Mouse (Mus musculus) stomach, embryonic 14.5 days (tissue): ENCODE data around the gene Fam131c. TPM values are rescaled to one million over a fixed set of nuclear protein-coding genes. Genes with fewer than 3 reads are reported as not detected.
A peak's percentile ranks its signal among the peaks of the same experiment; 100 is the strongest.

Experiments
- ATAC-seq: fragments of 200-750 bp; cut with Nextera tagmentation; 2 replicates; pipeline ENCODE4 v1.8.0; 2017; ENCODE audit warnings: low read depth, moderate TSS enrichment; ENCODE audit not compliant: insufficient number of reproducible peaks, insufficient read depth, low FRiP score
- H3K27ac ChIP-seq: fragments of 300-500 bp; sonication (generic); 2 replicates; pipeline ENCODE4 v1.5.1; 2014; ENCODE audit warnings: mild to moderate bottlenecking, low read length, moderate library complexity, mixed read lengths
- H3K27me3 ChIP-seq: fragments of 300-500 bp; sonication (generic); 2 replicates; pipeline ENCODE4 v1.6.1; 2014; ENCODE audit warnings: low read length, control low read depth, mixed read lengths; ENCODE audit not compliant: control insufficient read depth, insufficient read depth
- H3K36me3 ChIP-seq: fragments of 300-500 bp; sonication (generic); 2 replicates; pipeline ENCODE4 v1.6.1; 2014; ENCODE audit warnings: mild to moderate bottlenecking, control low read depth, low read length, moderate library complexity, mixed read lengths; ENCODE audit not compliant: control insufficient read depth, insufficient read depth
- H3K4me1 ChIP-seq: fragments of 300-500 bp; sonication (generic); 2 replicates; pipeline ENCODE4 v1.6.1; 2014; ENCODE audit warnings: low read length, control low read depth, mixed read lengths; ENCODE audit not compliant: control insufficient read depth, insufficient read depth
- H3K4me2 ChIP-seq: fragments of 300-500 bp; sonication (generic); replicated peaks from 2 replicates; pipeline ENCODE4 v1.6.1; 2014; ENCODE audit warnings: low read depth, low read length, control low read depth
- H3K4me3 ChIP-seq: fragments of 300-500 bp; sonication (generic); 2 replicates; pipeline ENCODE4 v1.5.1; 2014; ENCODE audit warnings: low read depth, low read length, control low read depth
- H3K9ac ChIP-seq: fragments of 300-500 bp; sonication (generic); replicated peaks from 2 replicates; pipeline ENCODE4 v1.6.1; 2014; ENCODE audit warnings: low read depth, mild to moderate bottlenecking, control low read depth, low read length, moderate library complexity, mixed read lengths
- H3K9me3 ChIP-seq: fragments of 300-500 bp; sonication (generic); 2 replicates; pipeline ENCODE4 v1.6.1; 2016; ENCODE audit warnings: low read depth, low read length, control low read depth; ENCODE audit not compliant: control insufficient read depth
- WGBS: fragments of 180-500 bp; shearing (Covaris S2); extraction: QIAGEN DNeasy Blood & Tissue Kit; methylation state at CpG from one replicate; pipeline ENCODE4 v1.1.7; 2014; 5-methylcytosine and 5-hydroxymethylcytosine counted together
- polyA plus RNA-seq: library from polyadenylated mRNA; unstranded; fragments of >200 nt; fragmentation: Nextera tagmentation; extraction: Ambion mirVana; gene quantifications from 2 replicates; pipeline ENCODE4 v1.2.1, GENCODE M21; 2014

Fam131c gene
- polyA plus RNA-seq, 1 experiment from 2014 or later: 4.3 TPM

- Histone ChIP-seq H3K4me2 (no peak within 1 kb of the TSS), H3K9me3 (no peaks in the 10 kb centered on the region), H3K4me1 (peaks cover 19% of the 10 kb centered on the region), H3K27me3 (no peaks in the 10 kb centered on the region), H3K4me3 (no peak within 1 kb of the TSS), H3K9ac (0 out of 2 replicates have a peak within 1 kb of the TSS, but pooled peaks have one; percentile 3), H3K27ac (peak within 1 kb of the TSS; percentile 56), H3K36me3 (no peaks in the 10 kb centered on the region)
- ATAC-seq: no peak
- 52% methylated on average over 9 of the region's 9 CpGs for WGBS
Observed at GRCm38 (mm10) chr4:141420192-141420829, 52.3 kb downstream of the Fam131c start, which contains the start of gene Hspb7. Gene Hspb7, plus strand, starts transcription at chr4:141420779.

DNA sequence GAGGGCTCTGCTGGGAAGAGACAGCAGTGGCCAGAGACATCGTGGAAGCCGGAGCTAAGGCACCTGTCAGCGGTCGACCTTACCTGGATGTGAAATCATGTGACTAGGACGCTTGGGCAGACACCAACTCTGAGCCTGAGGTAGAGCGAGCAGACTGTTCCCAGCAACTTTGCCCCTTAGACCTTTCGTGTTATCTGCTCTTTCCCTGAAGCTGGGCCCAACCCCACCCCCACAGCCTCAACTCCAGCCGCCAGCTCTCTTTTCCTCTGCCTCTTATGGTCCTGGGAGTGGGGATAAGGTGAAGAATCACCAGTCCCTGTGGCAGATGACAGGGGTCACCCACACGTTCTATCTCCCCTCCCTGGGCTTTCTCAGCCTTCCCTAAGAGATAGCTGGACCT is 52.9 kb downstream of the Fam131c start:
- Histone ChIP-seq H3K4me3 (no peak overlapping the region), H3K9ac (no peak overlapping the region), H3K9me3 (no peaks in the 10 kb centered on the region), H3K27me3 (no peaks in the 10 kb centered on the region), H3K27ac (peak overlapping the region; percentile 56; the same call in 1 of the 2 replicates), H3K4me1 (peaks cover 24% of the 10 kb centered on the region), H3K4me2 (no peak overlapping the region), H3K36me3 (no peaks in the 10 kb centered on the region)
- ATAC-seq: no peak
- WGBS: 41% methylated on average over 9 of the region's 9 CpGs

DNA sequence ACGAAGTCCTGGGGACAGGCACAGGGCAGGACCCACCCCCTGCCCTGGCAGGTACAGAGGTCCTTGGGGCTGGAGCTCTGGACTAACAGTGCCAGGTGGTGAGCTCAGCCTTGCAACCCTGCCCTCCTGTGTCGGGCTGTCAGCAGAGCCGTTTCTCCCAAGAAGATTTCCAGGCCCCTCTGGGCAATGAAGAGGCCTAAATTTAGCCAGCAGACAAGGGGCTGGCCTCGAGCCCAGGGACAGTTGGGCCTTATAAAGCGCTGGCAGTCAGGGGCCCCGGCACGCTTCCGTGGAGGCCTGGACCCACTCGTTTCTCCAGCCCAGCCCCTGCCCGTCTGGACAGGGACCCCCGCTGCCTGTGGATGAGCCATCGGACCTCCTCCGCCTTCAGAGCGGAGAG is 53.4 kb downstream of the Fam131c start:
- no peak overlapping the region for H3K4me3 ChIP-seq
- 0 out of 2 replicates have a peak overlapping the region, but pooled peaks have one; percentile 3 for H3K9ac ChIP-seq
- H3K27ac ChIP-seq: peak overlapping the region; percentile 56
- no peaks in the 10 kb centered on the region for H3K27me3 ChIP-seq
- no peaks in the 10 kb centered on the region for H3K9me3 ChIP-seq
- 39% methylated on average over 14 of the region's 14 CpGs for WGBS
- H3K36me3 ChIP-seq: no peaks in the 10 kb centered on the region
- H3K4me2 ChIP-seq: no peak overlapping the region
- 0 out of 2 replicates have a peak, but pooled peaks have one; percentile 15 for ATAC-seq
- H3K4me1 ChIP-seq: peaks cover 30% of the 10 kb centered on the region

DNA sequence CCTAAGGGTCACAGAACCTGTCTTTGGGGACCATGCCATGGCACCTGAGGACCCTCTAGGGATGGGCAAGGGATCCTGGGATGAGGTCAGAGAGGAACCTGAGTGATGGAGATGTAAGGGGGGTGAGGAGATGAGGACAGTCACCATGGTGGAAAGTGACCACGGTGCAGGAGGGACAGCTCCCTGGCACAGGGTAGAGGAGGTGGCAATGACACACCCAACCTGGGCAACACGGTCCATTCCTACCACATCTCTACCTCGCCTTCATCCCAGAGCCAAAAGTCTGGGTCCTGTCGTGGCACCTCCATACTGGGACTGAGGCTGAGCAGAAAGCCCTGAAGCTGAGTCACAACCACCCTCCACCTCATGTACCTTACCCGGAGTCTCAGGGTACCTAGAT is 54.8 kb downstream of the Fam131c start:
- H3K36me3 ChIP-seq: no peaks in the 10 kb centered on the region
- no peak for ATAC-seq
- H3K4me3 ChIP-seq: no peak overlapping the region
- 77% methylated on average over 5 of the region's 5 CpGs for WGBS
- H3K27me3 ChIP-seq: no peaks in the 10 kb centered on the region
- H3K9ac ChIP-seq: no peak overlapping the region
- H3K27ac ChIP-seq: no peak overlapping the region
- peaks cover 33% of the 10 kb centered on the region for H3K4me1 ChIP-seq
- H3K9me3 ChIP-seq: no peaks in the 10 kb centered on the region
- peak overlapping the region; percentile 4; the same call in 1 of the 2 replicates for H3K4me2 ChIP-seq

GRCm38 (mm10) chr4:141423288-141423687 is 55.3 kb downstream of the Fam131c start:
- no peak overlapping the region for H3K4me2 ChIP-seq
- H3K36me3 ChIP-seq: no peaks in the 10 kb centered on the region
- H3K4me3 ChIP-seq: no peak overlapping the region
- peaks cover 33% of the 10 kb centered on the region for H3K4me1 ChIP-seq
- no peaks in the 10 kb centered on the region for H3K9me3 ChIP-seq
- no peak overlapping the region for H3K9ac ChIP-seq
- H3K27ac ChIP-seq: no peak overlapping the region
- H3K27me3 ChIP-seq: no peaks in the 10 kb centered on the region
- WGBS: 87% methylated on average over 5 of the region's 5 CpGs
- ATAC-seq: no peak

DNA sequence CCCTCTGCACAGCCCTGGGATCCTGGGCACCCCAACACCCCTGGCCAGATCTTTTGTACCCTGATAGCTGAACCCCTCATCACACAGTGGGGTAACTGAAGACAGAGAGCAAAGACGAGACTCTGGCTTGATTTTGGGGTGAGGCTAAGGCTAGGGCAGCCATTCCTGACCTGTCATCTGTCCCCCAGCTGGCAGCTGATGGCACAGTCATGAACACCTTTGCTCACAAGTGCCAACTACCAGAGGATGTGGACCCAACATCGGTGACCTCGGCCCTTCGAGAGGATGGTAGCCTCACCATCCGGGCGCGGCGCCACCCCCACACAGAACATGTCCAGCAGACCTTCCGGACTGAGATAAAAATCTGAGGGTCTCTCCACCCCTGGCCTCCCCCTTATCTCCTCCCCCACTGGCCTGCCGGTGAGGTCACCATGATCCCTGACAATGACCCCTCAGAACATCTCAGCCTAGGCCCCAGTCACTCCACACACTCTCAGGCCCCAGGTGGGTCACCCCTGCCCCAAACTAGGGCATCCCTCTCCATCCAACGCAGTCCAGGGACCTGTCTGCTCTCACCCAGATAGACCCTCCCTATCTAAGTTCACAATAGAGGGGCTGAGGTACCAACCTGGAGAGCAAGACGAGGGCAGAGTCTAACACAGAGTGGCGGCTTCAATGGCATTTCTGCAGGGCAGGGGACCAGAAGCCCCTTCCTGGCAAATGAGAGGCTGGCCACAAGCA is 55.8 kb downstream of the Fam131c start:
- H3K9ac ChIP-seq: no peak overlapping the region
- H3K36me3 ChIP-seq: no peaks in the 10 kb centered on the region
- peaks cover 33% of the 10 kb centered on the region for H3K4me1 ChIP-seq
- ATAC-seq: no peak
- H3K4me2 ChIP-seq: no peak overlapping the region
- no peak overlapping the region for H3K4me3 ChIP-seq
- 86% methylated on average over 13 of the region's 13 CpGs for WGBS
- H3K27me3 ChIP-seq: no peaks in the 10 kb centered on the region
- H3K27ac ChIP-seq: no peak overlapping the region
- H3K9me3 ChIP-seq: no peaks in the 10 kb centered on the region

- ATAC-seq: peak; percentile 75
- H3K9ac ChIP-seq: no peak overlapping the region
- H3K9me3 ChIP-seq: no peaks in the 10 kb centered on the region
- H3K27ac ChIP-seq: peak overlapping the region; percentile 27; the same call in 1 of the 2 replicates
- no peaks in the 10 kb centered on the region for H3K27me3 ChIP-seq
- H3K4me1 ChIP-seq: peaks cover 25% of the 10 kb centered on the region
- H3K4me2 ChIP-seq: peak overlapping the region; percentile 84
- peak overlapping the region; percentile 33 for H3K4me3 ChIP-seq
- H3K36me3 ChIP-seq: no peaks in the 10 kb centered on the region
- WGBS: 3% methylated on average over 36 of the region's 36 CpGs
Observed at GRCm38 (mm10) chr4:141425484-141426479, 57.8 kb downstream of the Fam131c start.
